Mouse (Mus musculus): ENCODE data around the gene Bcl2l13. TPM values are rescaled to one million over a fixed set of nuclear protein-coding genes. Genes with fewer than 3 reads are reported as not detected.
"Not testable (repeated sequence)": the region's sequence is repeated elsewhere in the genome, so short reads cannot be mapped to it uniquely, and the experiment has no call there.

The Bcl2l13 gene
- polyA plus RNA-seq, 1 experiment from 2014 or later = 25.7 TPM

GRCm38 (mm10) chr6:120836389-120837151 lies 558 bp downstream of the Bcl2l13 start:
- Histone ChIP-seq H3K27ac (peak overlapping the region; percentile 82), H3K9me3 (no peaks in the 10 kb centered on the region), H3K4me1 (replicated peaks) (no peaks in the 10 kb centered on the region), H3K36me3 (no peaks in the 10 kb centered on the region), H3K27me3 (replicated peaks) (no peaks in the 10 kb centered on the region), H3K9ac (peak overlapping the region; percentile 93), H3K4me3 (replicated peaks) (peak overlapping the region; percentile 60), H3K4me2 (replicated peaks) (peak overlapping the region; percentile 65)
- ATAC-seq = peak; percentile 76
- 3% methylated on average over 37 of the region's 37 CpGs for WGBS

- no peak overlapping the region for H3K27ac ChIP-seq
- ATAC-seq = no peak
- H3K4me1 ChIP-seq (replicated peaks) = no peaks in the 10 kb centered on the region
- no peaks in the 10 kb centered on the region for H3K27me3 ChIP-seq (replicated peaks)
- H3K9me3 ChIP-seq = no peaks in the 10 kb centered on the region
- WGBS = 51% methylated on average over 1 of the region's 1 CpGs
- no peaks in the 10 kb centered on the region for H3K36me3 ChIP-seq
- peak overlapping the region; percentile 60 for H3K4me3 ChIP-seq (replicated peaks)
- peak overlapping the region; percentile 93; the same call in 1 of the 2 replicates for H3K9ac ChIP-seq
- H3K4me2 ChIP-seq (replicated peaks) = peak overlapping the region; percentile 65
Observed at GRCm38 (mm10) chr6:120837152-120837530, 1.1 kb downstream of the Bcl2l13 start.

- H3K27me3 ChIP-seq (replicated peaks) = no peaks in the 10 kb centered on the region
- 96% methylated on average over 7 of the region's 7 CpGs for WGBS
- H3K4me2 ChIP-seq (replicated peaks) = no peak overlapping the region
Observed at GRCm38 (mm10) chr6:120840258-120840657, 4.2 kb downstream of the Bcl2l13 start.

GRCm38 (mm10) chr6:120841754-120842153 lies 5.7 kb downstream of the Bcl2l13 start:
- no peaks in the 10 kb centered on the region for H3K27me3 ChIP-seq (replicated peaks)
- H3K4me2 ChIP-seq (replicated peaks) = no peak overlapping the region
- H3K36me3 ChIP-seq = no peaks in the 10 kb centered on the region
- WGBS = 93% methylated on average over 5 of the region's 5 CpGs
- H3K9me3 ChIP-seq = no peaks in the 10 kb centered on the region
- no peak overlapping the region for H3K9ac ChIP-seq
- no peak for ATAC-seq
- H3K27ac ChIP-seq = no peak overlapping the region
- no peaks in the 10 kb centered on the region for H3K4me1 ChIP-seq (replicated peaks)
- H3K4me3 ChIP-seq (replicated peaks) = no peak overlapping the region

More at GRCm38 (mm10) chr6:120840258-120840657, 4.2 kb downstream of the Bcl2l13 start:
- H3K27ac ChIP-seq = no peak overlapping the region
- no peaks in the 10 kb centered on the region for H3K36me3 ChIP-seq
- H3K9me3 ChIP-seq = no peaks in the 10 kb centered on the region
- no peak overlapping the region for H3K9ac ChIP-seq
- no peak for ATAC-seq
- H3K4me1 ChIP-seq (replicated peaks) = no peaks in the 10 kb centered on the region
- no peak overlapping the region for H3K4me3 ChIP-seq (replicated peaks)

GRCm38 (mm10) chr6:120850720-120851119 lies 14.7 kb downstream of the Bcl2l13 start:
- not testable (repeated sequence) for H3K27me3 ChIP-seq (replicated peaks); H3K9me3 ChIP-seq; H3K9ac ChIP-seq; H3K4me3 ChIP-seq (replicated peaks); H3K4me2 ChIP-seq (replicated peaks); H3K27ac ChIP-seq; H3K4me1 ChIP-seq (replicated peaks)
- peak; percentile 62 for ATAC-seq
- peaks cover 15% of the 10 kb centered on the region for H3K36me3 ChIP-seq

- no peaks in the 10 kb centered on the region for H3K4me1 ChIP-seq (replicated peaks)
- H3K36me3 ChIP-seq = peaks cover 15% of the 10 kb centered on the region
- H3K4me2 ChIP-seq (replicated peaks) = no peak overlapping the region
- 88% methylated on average over 10 of the region's 10 CpGs for WGBS
- no peaks in the 10 kb centered on the region for H3K9me3 ChIP-seq
- no peaks in the 10 kb centered on the region for H3K27me3 ChIP-seq (replicated peaks)
- ATAC-seq = no peak
- H3K4me3 ChIP-seq (replicated peaks) = no peak overlapping the region
- no peak overlapping the region for H3K9ac ChIP-seq
- no peak overlapping the region for H3K27ac ChIP-seq
Observed at GRCm38 (mm10) chr6:120854413-120854812, 18.4 kb downstream of the Bcl2l13 start.

- no peak for ATAC-seq
- H3K4me1 ChIP-seq (replicated peaks) = no peaks in the 10 kb centered on the region
- H3K27me3 ChIP-seq (replicated peaks) = no peaks in the 10 kb centered on the region
- H3K9me3 ChIP-seq = no peaks in the 10 kb centered on the region
- H3K4me2 ChIP-seq (replicated peaks) = no peak overlapping the region
- no peak overlapping the region for H3K27ac ChIP-seq
- no peak overlapping the region for H3K4me3 ChIP-seq (replicated peaks)
- peaks cover 9% of the 10 kb centered on the region for H3K36me3 ChIP-seq
- WGBS = 72% methylated on average over 8 of the region's 8 CpGs
- H3K9ac ChIP-seq = no peak overlapping the region
Observed at GRCm38 (mm10) chr6:120858217-120858711, 22.3 kb downstream of the Bcl2l13 start.

- Histone ChIP-seq H3K27ac (no peak overlapping the region), H3K36me3 (peaks cover 6% of the 10 kb centered on the region), H3K9ac (no peak overlapping the region), H3K27me3 (replicated peaks) (no peaks in the 10 kb centered on the region), H3K4me2 (replicated peaks) (no peak overlapping the region), H3K4me3 (replicated peaks) (no peak overlapping the region), H3K4me1 (replicated peaks) (no peaks in the 10 kb centered on the region), H3K9me3 (no peaks in the 10 kb centered on the region)
- WGBS = 93% methylated on average over 3 of the region's 3 CpGs
- no peak for ATAC-seq
Observed at GRCm38 (mm10) chr6:120860079-120860478, 24.1 kb downstream of the Bcl2l13 start.

GRCm38 (mm10) chr6:120866051-120866814 lies 30.2 kb downstream of the Bcl2l13 start:
- no peak for ATAC-seq
- Histone ChIP-seq H3K27me3 (replicated peaks) (no peaks in the 10 kb centered on the region), H3K27ac (no peak overlapping the region), H3K36me3 (no peaks in the 10 kb centered on the region), H3K4me3 (replicated peaks) (no peak overlapping the region), H3K4me1 (replicated peaks) (no peaks in the 10 kb centered on the region), H3K4me2 (replicated peaks) (no peak overlapping the region), H3K9me3 (no peaks in the 10 kb centered on the region), H3K9ac (no peak overlapping the region)
- 81% methylated on average over 9 of the region's 9 CpGs for WGBS

GRCm38 (mm10) chr6:120868824-120869223 lies 32.8 kb downstream of the Bcl2l13 start:
- 48% methylated on average over 1 of the region's 1 CpGs for WGBS
- Histone ChIP-seq H3K9me3 (no peaks in the 10 kb centered on the region), H3K9ac (no peak overlapping the region), H3K36me3 (0 out of 2 replicates have a peak, but pooled peaks cover 4% of the 10 kb centered on the region), H3K4me3 (replicated peaks) (no peak overlapping the region), H3K27me3 (replicated peaks) (no peaks in the 10 kb centered on the region), H3K27ac (no peak overlapping the region), H3K4me2 (replicated peaks) (no peak overlapping the region), H3K4me1 (replicated peaks) (no peaks in the 10 kb centered on the region)
- no peak for ATAC-seq

- Histone ChIP-seq H3K9me3 (no peaks in the 10 kb centered on the region), H3K9ac (no peak overlapping the region), H3K36me3 (0 out of 2 replicates have a peak, but pooled peaks cover 4% of the 10 kb centered on the region), H3K27me3 (replicated peaks) (no peaks in the 10 kb centered on the region), H3K4me2 (replicated peaks) (no peak overlapping the region), H3K4me3 (replicated peaks) (no peak overlapping the region), H3K4me1 (replicated peaks) (no peaks in the 10 kb centered on the region), H3K27ac (no peak overlapping the region)
- 74% methylated on average over 2 of the region's 2 CpGs for WGBS
- no peak for ATAC-seq
Observed at GRCm38 (mm10) chr6:120871286-120871685, 35.3 kb downstream of the Bcl2l13 start.

GRCm38 (mm10) chr6:120873874-120874273 lies 37.9 kb downstream of the Bcl2l13 start:
- 51% methylated on average over 9 of the region's 9 CpGs for WGBS

More at GRCm38 (mm10) chr6:120873874-120874273, 37.9 kb downstream of the Bcl2l13 start:
- H3K4me2 ChIP-seq (replicated peaks) = no peak overlapping the region
- H3K4me1 ChIP-seq (replicated peaks) = no peaks in the 10 kb centered on the region
- no peak overlapping the region for H3K4me3 ChIP-seq (replicated peaks)
- no peak overlapping the region for H3K27ac ChIP-seq
- no peaks in the 10 kb centered on the region for H3K9me3 ChIP-seq
- no peak overlapping the region for H3K9ac ChIP-seq
- ATAC-seq = no peak
- H3K36me3 ChIP-seq = 0 out of 2 replicates have a peak, but pooled peaks cover 7% of the 10 kb centered on the region
- no peaks in the 10 kb centered on the region for H3K27me3 ChIP-seq (replicated peaks)

All from intestine, embryonic 15.5 days (tissue).